Mouse (Mus musculus) urinary bladder, postnatal 4 days (tissue): ENCODE results near the gene Col4a2.

ENCODE experiments used
- DNase-seq, 2 experiments: peaks; one replicate each; pipeline ENCODE4 v3.0.0; 2021 to 2022; ENCODE audit warnings: low spot score in 2 of 2

Gene Col4a2

GRCm38 (mm10) chr8:11414304-11414703, 101.7 kb downstream of the Col4a2 start:
- DNase-seq, result no peak

DNA sequence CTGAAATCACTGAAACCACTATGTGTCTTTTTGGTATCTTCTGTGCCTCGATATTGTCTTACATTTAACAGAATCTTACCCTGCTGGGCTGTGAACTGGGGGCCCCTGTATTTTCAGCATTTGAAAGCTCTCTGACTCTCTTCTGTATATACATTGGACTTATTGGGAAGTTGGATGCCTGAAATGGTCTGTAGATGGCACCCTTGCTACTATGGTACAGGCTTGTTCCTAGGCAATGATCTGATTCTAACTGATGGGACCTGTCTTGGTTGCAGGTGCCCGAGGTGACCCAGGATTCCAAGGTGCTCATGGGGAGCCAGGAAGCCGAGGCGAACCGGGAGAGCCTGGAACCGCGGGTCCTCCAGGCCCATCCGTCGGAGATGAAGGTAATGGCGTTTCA, 102.5 kb downstream of the Col4a2 start:
- no peak for DNase-seq

DNA sequence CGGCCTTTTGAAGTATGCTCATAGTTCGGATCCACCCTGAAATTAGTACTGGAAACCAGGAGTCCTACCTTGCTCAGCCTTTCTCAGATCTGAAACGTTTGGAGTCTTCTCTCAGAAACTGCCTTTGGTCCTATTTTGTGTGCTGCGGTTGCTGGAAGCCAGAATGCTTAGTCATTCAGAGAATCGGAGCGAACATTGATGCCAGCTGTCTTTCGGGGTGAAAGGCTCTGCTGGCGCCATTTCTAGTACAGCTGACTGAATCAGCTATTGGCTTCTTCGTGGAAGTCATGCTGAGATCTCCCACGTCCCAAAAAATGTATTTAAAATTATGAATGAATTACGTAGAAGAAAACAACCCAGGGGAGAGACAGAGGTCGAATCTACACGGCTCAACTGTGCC, 105.2 kb downstream of the Col4a2 start:
- DNase-seq, result no peak

DNA sequence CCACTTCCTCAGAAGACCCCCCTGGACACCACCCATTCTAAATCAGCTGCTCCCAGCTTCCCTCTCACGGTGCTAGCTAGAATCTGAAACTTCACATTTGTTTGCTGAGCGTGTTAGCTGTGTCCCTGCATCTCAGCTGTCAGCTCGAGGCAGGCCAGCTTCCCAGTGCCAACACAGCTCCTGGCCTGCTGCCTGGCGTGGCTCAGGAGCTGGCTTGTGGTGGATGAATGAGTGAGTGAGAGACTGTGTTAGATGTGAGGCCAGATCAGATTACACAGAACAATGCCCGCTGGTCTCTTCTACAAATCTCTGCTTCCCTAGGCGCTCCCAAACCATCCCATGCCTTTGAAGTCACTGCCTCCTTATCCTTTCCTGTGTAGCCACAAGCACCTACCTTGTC, 106.6 kb downstream of the Col4a2 start:
- no peak for DNase-seq

GRCm38 (mm10) chr8:11419645-11420044, 107.0 kb downstream of the Col4a2 start:
- no peak for DNase-seq

DNA sequence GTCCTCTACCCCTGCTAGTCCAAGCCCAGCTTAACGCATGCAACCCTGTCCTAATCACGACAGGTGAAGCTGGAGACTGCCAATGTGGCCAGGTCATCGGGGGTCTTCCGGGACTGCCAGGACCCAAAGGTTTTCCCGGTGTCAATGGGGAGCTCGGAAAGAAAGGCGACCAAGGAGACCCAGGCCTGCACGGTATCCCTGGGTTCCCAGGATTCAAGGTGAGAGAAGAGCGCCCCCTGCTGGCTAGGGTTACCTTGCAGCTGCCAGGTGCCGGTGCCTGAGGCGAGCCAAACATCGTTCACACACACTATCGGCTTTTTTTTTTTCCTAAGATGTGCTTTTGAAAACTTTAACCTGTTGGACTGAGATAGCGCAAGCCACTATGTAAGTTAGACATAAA, 108.5 kb downstream of the Col4a2 start:
- peak in 1 of 2 experiments; percentile 78 for DNase-seq

DNA sequence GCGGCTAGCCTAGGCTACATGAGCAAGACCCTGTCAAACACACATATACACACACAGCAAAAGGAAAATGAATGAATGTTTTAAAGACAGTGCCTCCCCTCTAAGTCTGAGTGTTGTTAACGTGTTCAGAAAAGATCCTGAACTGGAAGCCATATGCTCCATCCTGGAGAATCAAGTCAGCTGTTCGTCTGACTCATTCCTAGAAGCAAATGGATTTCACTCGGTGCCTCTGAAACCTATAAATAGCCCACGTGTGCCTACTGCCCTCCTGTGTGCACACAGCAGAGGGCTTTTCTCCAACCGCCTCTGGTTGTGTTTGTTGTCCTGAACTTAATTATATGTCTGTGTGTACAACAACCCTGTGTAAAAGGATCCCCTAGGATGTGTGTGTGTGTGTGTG, 109.4 kb downstream of the Col4a2 start:
- DNase-seq, result no peak

GRCm38 (mm10) chr8:11423091-11423490, 110.5 kb downstream of the Col4a2 start:
- DNase-seq, result no peak

- no peak for DNase-seq
Measured at GRCm38 (mm10) chr8:11430688-11431087, 118.1 kb downstream of the Col4a2 start.

- DNase-seq, result no peak
Measured at GRCm38 (mm10) chr8:11437862-11438261, 125.3 kb downstream of the Col4a2 start.

DNA sequence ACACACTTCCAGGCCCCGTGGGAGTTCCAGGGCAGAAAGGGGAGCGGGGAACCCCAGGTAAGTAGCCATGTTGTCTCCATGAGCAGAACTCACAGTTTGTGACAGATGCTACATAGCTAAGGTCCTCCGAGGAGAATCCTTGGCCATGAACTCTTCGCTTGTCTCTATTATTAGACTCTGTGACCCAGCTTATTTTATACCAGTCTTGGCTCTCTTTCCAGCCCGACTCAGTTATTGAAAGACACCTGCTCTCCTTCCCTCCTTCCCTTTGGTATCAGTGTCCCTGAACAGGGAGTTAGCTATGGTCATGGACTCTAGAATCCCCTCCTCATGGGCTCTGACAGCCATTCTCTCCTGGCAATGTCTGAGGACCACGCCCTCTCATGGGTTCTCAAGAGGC, 128.7 kb downstream of the Col4a2 start:
- DNase-seq, result no peak

DNA sequence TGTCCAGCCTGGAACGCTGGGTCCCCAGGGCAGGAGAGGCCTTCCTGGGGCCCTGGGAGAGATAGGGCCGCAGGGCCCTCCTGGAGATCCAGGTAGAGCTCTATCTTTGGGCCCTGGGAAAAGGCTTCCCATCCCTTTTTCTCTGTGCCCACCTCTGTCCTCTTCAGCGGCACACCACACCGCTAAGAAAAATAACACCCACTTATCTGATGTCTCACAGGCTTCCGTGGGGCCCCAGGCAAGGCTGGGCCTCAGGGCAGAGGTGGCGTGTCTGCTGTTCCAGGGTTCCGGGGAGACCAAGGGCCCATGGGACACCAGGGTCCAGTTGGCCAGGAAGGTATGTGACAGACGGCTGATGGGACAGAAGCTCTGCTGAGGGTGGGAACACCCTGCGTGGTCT, 131.0 kb downstream of the Col4a2 start:
- no peak for DNase-seq

- no peak for DNase-seq
Measured at GRCm38 (mm10) chr8:11444216-11444615, 131.6 kb downstream of the Col4a2 start.

DNA sequence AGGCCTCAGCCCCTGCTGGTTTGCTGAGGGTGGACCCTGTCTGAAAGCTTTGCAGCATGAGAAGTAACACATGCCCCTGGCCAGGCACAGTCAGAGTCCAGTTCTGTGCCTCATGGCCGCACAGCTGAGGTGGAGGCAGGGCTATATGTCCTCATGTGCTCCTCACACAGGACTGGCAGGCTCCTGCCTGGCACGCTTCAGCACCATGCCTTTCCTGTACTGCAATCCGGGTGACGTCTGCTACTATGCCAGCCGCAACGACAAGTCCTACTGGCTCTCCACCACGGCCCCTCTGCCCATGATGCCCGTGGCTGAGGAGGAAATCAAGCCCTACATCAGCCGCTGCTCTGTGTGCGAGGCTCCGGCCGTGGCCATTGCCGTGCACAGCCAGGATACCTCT, 133.2 kb downstream of the Col4a2 start:
- no peak for DNase-seq

- no peak for DNase-seq
Measured at GRCm38 (mm10) chr8:11447910-11448570, 135.4 kb downstream of the Col4a2 start.

GRCm38 (mm10) chr8:11450184-11451113, 137.8 kb downstream of the Col4a2 start:
- peak in 1 of 2 experiments; percentile 41 for DNase-seq

- DNase-seq, result no peak
Measured at GRCm38 (mm10) chr8:11452152-11452551, 139.5 kb downstream of the Col4a2 start.

GRCm38 (mm10) chr8:11452559-11452958, 140.0 kb downstream of the Col4a2 start:
- DNase-seq, result no peak

DNA sequence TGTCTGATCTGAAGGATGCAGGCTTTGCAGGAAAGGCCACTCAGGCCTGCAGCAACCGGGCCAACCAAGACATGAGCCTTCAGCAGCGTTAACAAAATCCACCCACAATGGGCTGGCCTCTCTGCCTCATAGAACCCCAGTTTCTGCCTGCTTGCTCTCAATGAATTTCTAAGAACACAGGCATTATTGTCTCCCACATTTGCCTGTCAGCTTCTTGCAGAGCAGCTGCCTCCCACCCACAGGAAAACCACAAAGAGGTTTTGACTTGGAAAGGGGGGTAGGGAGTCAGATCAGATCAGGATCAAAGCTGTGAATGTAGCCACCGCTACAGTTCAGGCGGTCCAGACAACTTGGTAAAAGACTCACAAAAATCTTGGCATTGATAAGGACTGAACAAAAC, 140.4 kb downstream of the Col4a2 start:
- DNase-seq, result no peak

GRCm38 (mm10) chr8:11454228-11454627, 141.6 kb downstream of the Col4a2 start:
- DNase-seq, result no peak

DNA sequence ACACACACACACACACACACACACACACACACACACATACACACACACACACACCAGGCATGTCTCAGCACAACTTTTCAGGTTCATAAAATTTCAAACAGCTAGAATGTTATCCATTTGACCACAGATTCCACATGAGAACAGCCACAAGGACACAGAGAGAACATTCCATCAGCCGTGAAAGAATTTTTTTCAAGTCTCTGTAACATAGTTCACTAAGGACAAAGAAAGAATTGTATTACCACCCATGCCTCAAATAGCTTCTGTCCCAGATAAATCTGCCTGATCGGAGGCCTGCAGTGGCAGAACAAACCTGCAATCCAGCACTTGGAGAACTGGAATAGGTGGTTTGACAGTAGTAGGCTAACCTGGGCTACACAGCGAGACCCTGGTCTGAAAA, 144.7 kb downstream of the Col4a2 start:
- DNase-seq, result no peak

DNA sequence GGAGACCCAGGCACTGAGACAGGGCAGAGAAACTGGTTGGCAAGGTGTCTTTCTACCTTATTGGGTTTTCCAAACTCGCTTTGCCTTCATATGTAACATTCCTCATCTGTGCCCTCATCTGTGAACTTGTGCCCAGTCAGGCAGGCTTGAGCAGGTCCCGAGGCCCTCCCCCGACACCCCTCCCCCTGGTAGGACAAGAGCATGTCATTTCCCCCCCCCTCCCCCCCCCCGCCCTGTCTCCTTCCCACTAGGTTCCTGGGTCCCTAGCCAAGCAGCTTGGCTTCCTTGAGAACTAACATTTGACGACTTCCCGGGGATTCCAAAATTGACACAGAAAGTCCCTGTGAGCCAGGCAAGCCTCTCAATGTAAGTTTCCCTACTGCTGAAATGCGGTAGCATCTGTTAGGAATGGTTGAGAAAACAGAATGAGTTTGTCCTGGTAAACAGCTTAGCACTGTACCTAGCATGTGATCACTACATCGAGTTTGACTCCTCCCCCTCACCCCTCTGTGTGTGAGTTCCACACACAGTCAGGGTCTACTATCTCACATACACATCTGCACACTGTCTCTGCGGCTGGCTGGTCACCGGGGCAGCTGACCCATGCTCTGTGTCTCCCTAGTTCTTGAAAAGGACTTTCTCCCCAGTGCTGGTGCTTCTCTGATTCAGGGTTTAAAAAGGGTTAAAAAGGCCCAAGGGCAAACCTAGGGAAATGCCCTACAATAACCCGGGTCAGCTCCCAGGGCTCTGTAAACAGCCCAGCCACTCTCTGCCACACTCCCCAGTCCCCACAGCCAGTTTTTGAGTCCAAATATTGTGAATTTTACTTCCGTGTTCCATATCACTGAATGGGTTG, 145.6 kb downstream of the Col4a2 start:
- no peak for DNase-seq
